Mouse (Mus musculus) kidney, adult 9 months (tissue): ENCODE data around the gene Sppl3.
"Not testable (repeated sequence)": the region's sequence is repeated elsewhere in the genome, so short reads cannot be mapped to it uniquely, and the experiment has no call there.

Experiments
- DNase-seq: peaks from one replicate; pipeline ENCODE4 v3.0.0; 2022

Gene Sppl3

DNA sequence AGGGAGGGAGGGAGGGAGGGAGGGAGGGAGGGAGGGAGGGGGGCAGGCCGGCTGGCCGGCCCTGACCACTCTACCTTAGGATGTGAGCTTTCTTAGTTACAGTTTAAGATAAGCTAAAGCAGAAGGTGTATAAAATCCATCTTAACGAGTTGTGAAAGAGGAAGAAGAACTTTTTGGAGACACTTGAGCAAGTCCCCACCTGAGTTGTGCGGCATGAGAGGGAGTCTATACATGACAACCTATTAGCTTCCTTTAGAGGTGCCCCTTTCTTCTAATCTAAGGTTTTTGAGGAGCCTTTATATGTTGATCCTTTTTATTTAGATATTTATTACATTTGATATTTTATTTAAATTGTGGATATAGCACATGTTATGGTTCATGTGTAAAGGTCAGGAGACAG, 32.7 kb downstream of the Sppl3 start:
- no peak for DNase-seq

DNA sequence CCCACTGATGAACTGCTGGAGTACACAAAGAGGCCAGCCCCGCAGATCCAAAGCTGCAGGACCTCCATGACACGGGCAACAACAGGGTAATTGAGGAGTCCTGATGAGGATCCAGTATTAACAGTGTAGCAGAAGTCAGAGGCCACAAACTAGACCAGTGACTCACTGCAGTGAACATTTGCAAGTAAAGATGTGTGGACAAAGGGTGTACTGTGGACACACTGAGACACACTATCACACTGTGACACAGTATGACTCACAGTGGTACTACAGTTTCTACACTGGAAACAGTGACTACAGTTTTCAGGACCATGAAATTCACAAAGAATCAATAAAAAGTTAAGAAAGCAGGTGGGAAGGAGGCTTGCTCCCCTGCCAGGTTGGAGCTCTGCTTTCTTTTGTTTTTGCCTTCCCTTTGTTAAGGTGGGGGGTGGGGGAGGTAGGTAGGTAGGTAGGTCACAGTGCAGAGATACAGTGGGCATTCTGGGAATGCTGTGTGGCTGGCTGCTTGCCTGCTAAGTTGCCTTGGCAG, 34.3 kb downstream of the Sppl3 start:
- no peak for DNase-seq

DNA sequence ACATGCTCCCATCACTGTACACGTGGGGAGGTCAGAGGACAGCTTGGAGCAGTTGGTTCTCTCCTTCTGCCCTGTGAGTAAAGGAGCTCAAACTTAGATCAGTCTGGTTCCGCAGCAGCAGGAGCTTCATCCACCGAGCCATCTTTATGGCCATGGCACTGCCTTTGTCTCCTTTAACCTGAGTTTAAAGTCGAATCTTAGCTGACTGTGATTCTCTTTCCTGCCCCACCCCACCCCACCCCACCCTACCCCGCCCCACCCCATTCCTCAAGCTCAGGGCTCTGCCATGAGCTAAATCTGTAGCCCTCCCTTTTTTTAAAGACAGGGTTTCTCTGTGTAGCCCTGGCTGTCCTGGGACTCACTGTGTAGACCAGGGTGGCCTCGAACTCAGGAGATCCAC, 38.8 kb downstream of the Sppl3 start:
- DNase-seq, result no peak

DNA sequence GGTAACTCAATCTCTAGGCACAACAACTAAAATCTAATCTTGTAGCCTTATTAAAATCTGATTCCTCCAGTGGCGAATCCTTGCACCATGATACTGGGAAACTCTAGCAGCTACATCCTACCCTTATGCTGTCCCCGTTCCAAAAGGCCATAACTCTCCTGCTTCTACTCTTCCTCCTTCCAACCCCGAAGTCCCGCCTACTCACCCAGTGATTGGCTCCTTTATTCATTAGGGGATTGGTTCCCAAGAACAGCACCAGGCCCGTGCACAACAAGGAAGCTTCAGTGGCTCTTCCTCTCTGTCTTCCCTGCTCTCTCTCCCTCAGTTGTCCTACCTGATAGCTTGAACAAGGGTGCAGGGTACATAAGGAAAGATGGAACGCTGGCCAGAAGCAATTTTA, 39.8 kb downstream of the Sppl3 start:
- DNase-seq, result no peak

DNA sequence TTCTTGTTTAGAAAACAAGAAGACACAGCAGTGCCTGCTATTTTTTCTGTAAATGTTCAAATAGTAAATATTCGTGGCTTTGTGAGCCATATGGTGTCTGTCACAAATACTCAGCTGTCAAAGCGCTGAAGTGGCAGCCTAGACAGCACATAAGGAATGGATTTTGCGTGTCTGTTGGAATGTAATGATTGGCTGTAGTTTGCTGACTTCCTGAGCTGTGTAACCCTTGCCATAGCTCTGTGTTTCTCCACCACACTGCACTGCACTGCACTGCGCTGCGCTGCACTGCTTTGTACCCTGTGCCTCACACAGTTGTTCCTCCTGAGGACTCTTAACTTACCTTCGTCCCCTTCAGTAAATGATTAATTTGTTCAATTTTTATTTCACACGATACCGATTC, 41.6 kb downstream of the Sppl3 start:
- peak; percentile 47 for DNase-seq

DNA sequence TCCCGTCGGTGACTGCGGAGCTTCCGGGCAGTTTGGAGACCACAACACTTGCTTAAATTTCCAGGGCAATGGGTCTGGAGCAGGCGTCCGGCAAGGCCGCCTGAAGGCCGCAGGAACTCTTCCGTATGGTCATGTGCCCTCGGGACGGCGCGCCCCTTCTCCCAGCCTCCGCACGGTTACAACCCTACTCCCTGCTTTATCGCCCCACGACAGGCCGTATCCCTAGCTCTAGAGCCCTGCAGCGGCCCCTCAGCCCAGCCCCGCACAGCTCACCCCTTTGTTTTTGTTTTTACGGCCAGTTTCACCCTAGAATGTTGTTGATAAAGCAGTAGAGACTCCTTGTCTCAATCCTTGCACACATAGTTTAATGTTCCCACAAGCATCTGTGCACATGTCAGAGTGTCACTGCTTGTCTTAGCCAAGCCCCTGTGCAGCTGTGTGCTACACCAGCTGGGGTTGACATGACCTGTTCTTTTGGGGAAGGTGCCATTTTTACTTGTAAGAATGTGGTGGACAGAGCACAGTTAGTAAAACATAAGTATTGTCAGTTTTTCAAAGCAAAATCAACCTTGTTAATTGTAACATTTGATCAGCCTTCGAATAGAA, 43.0 kb downstream of the Sppl3 start:
- no peak for DNase-seq

DNA sequence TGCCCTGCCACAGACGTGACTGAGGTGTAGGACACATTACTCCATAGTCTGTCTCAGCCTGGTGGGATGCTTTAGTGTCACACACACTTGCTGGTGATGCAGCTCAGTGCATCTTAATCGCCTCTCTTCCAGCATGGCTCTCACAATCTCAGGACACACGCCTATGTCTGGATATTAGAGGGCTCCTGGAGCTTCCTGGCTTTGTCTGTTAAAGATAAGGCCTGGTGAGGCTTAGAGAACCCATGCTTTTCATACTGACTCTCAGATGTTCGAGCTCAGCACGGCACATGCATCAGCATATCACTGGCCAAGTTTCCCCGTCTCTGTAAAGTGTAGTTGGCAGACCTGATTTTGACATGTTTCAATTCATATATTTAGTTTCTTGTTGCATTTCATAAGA, 44.5 kb downstream of the Sppl3 start:
- no peak for DNase-seq

DNA sequence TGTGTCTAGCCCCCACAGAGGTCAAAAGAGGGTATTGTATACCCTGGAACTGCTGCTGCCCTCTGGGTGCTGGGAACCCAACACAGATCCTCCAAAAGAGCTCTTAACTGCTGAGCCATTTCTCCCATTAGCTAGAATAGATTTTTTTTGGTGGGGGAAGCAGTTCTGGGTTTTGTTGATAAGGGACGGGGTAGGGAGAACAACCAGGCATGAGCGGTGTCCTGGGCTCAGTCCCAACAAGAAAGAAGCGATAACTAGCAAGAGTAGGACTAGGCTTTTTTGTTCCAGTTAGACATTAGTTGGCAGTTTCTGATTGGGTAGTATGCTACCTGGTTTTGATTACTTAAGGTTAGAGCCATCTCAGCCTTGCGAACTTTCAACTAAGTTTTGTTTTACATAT, 46.2 kb downstream of the Sppl3 start:
- no peak for DNase-seq

DNA sequence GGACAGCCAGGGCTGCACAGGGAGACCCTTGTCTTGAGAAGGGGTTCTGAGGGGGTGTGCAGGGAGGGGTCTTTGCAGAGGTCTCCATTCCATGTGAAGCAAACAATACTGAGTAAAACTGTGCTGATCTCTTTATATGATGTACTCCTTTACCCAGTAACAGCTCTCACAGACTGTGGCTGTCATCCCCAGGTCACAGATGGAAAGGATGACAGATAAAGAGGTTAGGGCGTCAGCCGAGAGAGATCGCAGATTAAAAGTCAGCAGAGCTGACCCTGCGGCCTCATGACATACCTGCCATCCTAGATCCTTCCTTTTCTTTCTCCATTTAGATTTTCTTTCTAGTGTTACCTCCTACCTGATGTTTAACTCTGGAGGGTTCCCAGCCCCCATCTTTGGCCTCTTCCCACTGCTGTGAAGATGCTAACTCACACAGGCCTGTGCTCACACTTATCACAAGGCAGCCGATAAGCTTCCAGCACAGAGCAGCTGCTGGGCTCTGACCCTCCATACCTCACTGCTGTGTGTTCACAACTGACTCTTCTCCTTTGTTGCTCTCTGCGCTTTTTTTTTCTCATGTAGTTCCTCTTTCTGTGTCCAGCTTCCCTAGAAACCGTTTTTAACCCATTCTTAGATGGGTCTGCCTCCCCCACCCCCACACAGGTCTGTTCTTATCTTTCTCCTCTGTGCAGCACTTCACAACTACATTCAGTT, 47.8 kb downstream of the Sppl3 start:
- no peak for DNase-seq

DNA sequence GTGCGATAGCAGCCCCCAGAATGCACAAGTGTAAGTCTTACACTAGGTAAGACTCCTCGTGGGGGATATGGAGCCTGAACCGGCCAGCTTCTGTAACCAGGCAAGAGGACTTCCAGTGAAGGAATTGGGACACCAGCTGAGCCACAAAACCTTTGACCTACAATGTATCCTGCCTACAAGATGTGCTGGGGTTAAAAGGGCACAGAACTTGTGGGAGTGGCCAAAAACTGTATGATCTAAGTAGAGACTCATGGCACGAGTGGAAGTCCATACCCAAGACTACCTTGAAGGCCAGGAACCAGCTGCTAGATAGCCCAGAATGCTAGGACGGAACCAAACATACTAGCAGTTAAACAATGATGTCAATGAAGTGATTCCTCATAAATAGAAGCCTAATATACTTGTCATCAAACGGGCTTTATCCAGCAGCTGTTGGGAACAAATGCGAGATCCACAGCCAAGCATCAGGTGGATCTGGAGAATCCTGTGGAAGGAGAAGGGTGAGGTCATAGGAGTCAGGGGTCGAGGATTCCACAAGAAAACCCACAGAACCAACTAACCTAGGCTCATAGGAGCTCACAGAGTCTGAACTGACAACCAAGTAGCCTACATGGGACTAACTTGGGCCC, 49.2 kb downstream of the Sppl3 start:
- no peak for DNase-seq

DNA sequence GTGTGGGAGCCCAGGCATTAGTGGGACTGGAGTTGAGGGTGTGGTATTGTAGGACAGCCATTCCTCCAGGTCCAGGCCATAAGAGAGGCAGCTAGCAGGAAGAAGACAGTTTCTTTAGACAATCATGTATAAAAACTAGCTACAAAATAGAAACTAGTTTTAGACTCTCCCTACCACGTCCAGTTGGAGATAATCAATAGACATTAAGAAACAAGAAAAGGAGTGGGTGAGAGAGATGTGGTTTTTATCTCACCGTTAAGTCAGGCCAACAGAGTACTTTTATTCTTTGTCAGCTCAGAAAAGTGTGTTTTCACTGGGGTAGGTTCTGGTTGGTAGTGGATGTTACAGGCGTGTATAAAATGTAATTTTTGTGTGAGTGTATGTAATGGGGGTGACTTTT, 50.0 kb downstream of the Sppl3 start:
- no peak for DNase-seq

DNA sequence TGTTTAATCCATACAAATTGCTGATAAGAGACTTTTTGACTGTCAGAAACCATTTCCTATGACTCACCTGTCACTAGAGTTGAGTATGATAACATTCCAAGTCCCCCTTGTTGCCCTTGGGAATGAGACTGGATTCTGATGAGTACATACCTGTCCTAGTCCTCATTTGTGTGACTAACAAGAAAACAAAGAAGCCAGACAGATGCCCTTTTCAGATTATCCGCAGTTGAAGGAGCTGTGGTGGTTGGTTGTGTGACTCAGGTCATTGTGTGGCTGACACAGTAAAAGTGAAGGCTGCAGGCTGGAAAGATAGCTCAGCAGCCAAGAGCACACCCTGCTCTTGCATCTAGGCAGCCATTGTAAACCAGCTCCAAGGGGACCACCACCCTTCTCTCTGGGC, 51.6 kb downstream of the Sppl3 start:
- no peak for DNase-seq

DNA sequence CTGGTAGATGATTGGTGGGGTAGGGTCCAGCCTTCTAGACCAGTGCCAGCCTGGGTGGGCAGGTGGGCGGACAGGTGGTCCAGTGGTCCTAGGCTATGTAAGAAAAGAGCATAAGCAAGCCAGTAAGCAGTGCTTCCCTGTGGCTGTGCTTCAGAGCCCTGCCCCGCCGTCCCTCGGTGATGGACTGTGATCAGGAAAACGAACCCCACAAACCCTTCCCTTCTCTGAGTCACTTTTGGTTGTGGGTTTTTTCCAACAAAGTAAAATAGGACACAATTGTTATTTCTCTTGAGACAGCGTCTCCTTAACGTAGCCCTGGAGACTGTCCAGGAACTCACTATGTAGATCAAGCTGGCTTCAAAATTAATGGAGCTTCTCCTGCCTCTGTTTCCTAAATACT, 52.5 kb downstream of the Sppl3 start:
- DNase-seq, result no peak

DNA sequence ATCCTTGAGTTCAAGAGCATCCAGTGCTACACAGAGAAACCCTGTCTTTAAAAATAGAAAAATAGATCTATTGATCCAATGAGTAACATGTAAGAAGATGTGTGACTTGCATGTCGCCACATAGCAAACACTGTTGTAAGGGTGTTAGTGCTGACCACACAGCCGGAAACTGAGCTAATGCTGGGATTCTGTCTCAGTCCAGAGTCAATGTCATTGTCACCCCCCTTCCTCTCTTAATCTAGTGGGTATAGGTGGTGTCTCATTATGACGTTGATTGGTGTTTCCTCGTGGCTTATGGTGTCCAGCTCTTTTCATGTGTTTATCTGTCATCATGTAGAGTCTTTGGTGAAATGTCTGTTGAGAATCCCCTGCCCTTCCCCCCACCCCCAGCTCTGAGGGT, 55.3 kb downstream of the Sppl3 start:
- DNase-seq, result no peak

DNA sequence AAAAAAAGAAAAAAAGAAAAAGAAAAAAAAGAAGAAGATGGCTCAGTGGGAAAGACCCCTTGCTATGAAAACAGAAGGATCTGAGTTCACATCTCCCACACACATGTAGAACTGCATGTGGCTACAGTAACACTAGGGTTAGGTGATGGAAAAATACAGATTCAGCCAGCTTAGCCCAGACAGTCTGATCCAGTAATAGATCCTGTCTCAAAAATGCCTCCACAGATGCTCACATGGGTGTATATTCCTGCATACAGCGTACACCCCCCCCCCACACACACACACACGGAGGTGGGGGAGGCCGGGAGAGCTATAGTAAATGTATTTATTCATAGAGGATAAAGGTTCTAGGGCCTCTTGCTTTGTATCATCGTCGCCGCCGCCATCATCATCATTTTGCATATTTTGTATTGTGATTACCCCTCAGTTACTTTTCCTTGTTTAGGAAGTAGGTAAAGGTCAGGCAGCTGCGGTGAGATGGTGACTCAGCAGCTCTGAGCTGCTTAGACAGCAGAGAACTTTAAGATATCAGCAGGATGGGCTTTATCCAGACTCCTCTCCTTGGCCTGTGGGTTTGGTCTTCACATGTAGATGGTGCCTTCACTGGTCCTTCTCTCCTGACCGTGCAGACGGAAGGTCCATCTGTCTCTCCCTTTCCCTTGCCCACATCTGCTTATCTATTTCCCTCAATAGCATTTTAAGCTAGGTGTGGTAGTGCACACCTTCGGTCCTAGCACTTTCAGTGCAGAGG, 57.9 kb downstream of the Sppl3 start:
- DNase-seq, result no peak

DNA sequence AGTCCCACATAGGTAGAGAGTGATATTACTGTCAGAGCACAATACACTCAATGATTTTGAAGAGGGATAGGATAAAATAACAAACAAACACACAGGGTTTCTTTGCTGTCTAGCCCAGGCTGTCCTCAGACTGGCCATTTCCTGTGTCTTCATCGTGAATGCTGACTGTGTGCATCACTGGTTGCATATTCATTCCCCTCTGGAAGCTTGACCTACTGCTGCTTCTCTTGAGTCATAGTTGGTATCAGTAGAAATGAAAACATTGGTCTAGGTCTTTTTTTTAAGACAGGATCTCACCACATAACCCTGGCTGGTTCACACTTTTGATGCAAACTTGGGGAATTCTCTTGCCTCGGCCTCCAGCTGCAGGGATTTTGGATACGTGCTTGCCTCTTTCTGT, 58.7 kb downstream of the Sppl3 start:
- DNase-seq, result no peak

DNA sequence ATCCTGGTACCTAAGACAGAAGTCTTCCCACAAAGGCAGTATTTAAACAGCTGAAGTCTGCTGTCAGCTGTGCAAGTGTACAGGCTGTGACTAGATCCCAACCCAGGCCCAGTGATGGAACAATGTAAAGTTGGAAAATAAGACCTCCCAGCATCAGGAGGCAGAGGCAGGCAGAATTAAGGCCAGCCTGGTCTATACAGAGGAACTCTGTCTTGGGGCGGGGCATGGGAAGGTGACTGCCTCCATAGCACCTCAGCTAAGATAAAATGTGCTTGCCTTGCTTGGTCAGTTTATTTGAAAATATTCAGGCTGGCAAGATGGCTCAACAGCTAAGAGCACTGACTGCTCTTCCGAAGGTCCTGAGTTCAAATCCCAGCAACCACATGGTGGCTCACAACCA, 59.5 kb downstream of the Sppl3 start:
- DNase-seq, result no peak

DNA sequence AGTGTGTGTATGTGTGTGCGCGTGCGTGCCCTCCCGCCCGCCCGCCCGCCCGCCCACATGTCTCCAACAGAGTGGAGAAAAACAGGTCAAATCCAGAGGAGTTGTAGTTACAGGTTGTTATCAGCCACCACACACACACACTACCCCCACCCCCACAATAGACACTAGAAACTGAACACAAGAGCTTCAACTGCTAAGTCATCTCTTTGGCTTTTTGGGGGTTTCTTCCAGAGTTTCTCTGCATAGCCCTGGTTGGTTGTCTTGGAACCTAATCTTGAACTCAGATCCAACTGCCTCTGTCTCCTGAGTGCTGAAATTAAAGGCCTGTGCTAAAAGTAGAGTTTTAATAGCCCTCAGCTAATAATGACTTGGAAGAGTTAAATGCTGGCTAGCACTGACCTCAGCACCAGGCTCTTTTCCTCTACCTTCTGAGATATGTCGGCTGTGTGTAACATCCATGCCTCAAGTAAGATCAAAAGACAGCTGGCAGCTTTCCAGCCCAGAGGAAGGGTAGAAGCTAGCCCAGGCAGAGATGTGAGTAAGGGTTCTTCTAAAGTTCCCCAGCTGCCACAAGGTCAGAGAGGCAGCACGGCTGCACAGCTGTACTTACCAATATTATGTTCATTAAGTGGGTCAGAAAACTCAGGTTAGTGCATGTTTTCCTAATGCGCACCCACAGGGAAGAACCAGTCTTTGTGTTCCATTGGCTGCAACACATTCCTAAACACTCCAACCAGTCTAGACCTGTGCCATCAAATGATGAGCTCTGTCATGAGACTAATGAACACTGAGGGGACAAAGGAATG, 60.4 kb downstream of the Sppl3 start:
- peak; percentile 23 for DNase-seq

DNA sequence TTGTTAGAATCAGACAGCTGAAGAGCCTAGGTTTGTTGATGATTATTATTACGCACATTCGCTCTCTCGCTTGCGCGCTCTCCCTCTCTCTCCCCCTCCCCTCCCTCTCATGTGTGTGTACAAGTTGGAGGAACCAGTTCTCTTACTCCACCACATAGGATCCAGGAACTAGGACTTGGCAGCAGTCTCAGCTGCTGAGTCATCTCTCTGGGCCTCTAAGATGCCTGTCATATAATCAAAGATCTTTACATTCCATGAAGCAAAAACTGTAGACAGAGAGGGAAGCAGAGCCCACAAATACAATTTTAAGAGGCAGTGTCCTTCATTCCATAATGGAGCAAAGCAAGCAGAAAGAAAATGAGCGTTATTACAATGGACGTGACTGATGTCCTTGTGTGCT, 61.2 kb downstream of the Sppl3 start:
- peak; percentile 28 for DNase-seq

DNA sequence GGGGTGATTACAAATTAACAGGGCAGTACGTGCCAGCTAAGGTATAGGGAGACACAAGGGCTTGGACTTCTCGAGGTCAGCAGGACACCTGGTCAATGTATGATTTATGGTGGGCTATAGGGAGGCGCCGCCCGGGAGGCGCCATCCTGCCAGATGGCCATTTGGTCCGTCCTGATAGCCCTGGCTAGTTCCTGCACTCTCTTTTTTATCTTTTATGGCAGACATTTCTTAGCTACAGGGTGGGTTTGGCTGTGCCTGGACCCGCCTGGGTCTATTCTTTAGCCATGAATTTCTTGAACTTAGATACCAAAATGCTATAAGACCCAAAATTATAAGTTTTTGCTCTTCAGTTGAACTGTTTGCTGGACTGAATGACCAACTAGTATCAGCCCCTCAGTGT, 62.4 kb downstream of the Sppl3 start:
- not testable (repeated sequence) for DNase-seq

DNA sequence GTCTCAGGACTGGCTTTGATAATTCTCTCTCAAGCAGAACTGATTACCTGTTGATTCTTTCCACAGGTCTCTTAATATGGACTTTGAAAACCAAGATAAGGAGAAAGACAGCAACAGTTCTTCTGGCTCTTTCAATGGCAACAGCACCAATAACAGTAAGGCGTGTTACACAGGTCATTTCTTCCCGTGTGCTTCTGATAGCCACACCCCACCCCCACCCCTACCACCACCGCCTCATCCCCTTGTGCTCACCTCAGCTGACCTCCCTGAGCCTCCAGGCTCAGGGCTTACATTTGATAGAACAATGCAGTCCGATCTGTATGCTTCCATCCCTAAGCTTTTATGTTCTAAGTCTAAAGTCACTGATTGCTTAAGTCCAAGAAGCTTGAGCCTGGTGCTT, 63.8 kb downstream of the Sppl3 start:
- DNase-seq, result no peak

DNA sequence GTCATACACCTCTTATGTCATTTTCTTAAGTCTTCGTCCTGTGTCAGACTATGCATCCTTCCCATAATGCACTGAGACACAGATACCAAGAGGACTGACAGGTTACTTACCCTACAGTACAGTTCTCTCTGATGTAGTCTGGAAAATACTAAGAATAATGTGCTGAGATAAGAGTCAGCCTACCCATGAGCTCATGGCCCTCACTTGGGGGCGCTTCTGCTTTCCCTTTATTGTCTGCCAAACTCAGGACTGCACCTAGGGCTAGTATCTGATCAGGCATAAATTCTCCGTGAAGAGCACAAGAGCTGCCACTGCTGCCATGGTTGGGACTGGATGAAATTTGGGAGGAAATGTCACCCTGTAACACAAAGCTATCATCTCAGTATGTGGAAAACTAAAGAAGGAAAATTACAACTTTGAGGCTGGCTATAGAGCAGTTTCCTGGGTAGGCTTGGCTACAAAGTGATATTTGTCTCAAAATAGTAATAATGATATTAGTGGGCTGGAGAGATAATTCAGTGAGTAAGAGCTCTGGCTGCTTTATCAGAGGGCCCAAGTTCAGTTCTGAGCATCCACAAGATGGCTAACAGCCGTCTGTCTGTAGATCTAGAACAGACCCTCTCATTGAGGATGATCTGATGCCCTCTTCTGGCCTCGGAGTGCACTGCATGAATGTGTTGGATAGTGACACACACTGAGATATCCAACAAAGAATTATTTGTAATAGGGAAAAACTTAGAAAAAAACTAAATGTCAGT, 65.4 kb downstream of the Sppl3 start:
- peak; percentile 77 for DNase-seq
